Mouse (Mus musculus) heart, postnatal 25 days (tissue): ENCODE results near the gene Tpra1. TPM values are rescaled to one million over a fixed set of nuclear protein-coding genes. Genes with fewer than 3 reads are reported as not detected.

ENCODE experiments used
- DNase-seq: peaks from one replicate; pipeline ENCODE4 v3.0.0; 2022; ENCODE audit warnings: low spot score
- intact Hi-C: fragments of 180-260 bp; cut with DNase I; formaldehyde crosslinking; loops from one replicate; pipeline ENCODE4 v1.15.1; 2025
- total RNA-seq, 2 experiments: library from RNA; stranded (reverse); gene quantifications; 2 replicates each; pipeline ENCODE4 v1.2.3; 2021

Tpra1 gene
- total RNA-seq, 2 experiments from 2014 or later: 36.4 to 37.2 TPM

- DNase-seq: no peak
- intact Hi-C loops: no loop called here
Measured at GRCm38 (mm10) chr6:88886417-88886967, 15.6 kb upstream of the Tpra1 start.

- no peak for DNase-seq
- intact Hi-C loops: no loop called here
Measured at GRCm38 (mm10) chr6:88889410-88890042, 12.5 kb upstream of the Tpra1 start.

GRCm38 (mm10) chr6:88890832-88891231, 11.2 kb upstream of the Tpra1 start:
- DNase-seq: no peak
- intact Hi-C loops: no loop called here

- intact Hi-C loops: loop anchor here (2.0 kb wide), 1 partner anchor 35 kb away; no protein-coding TSS in a partner anchor
- no peak for DNase-seq
Measured at GRCm38 (mm10) chr6:88893559-88893958, 8.5 kb upstream of the Tpra1 start.

GRCm38 (mm10) chr6:88895943-88896342, 6.1 kb upstream of the Tpra1 start:
- intact Hi-C loops: no loop called here
- DNase-seq: no peak

- DNase-seq: no peak
- intact Hi-C loops: no loop called here
Measured at GRCm38 (mm10) chr6:88897246-88897645, 4.8 kb upstream of the Tpra1 start.

- intact Hi-C loops: no loop called here
- DNase-seq: peak; percentile 83
Measured at GRCm38 (mm10) chr6:88898534-88899048, 3.5 kb upstream of the Tpra1 start, which contains the start of gene Mcm2. Mcm2 (minus strand) TSS chr6:88898780.

GRCm38 (mm10) chr6:88899086-88899485, 3.0 kb upstream of the Tpra1 start:
- intact Hi-C loops: no loop called here
- no peak for DNase-seq

GRCm38 (mm10) chr6:88899628-88900027, 2.4 kb upstream of the Tpra1 start:
- intact Hi-C loops: no loop called here
- no peak for DNase-seq

- intact Hi-C loops: no loop called here
- no peak for DNase-seq
Measured at GRCm38 (mm10) chr6:88901471-88901870, 580 bp upstream of the Tpra1 start.

GRCm38 (mm10) chr6:88903708-88904107, 1.7 kb downstream of the Tpra1 start:
- intact Hi-C loops: no loop called here
- DNase-seq: no peak

- DNase-seq: no peak
Measured at GRCm38 (mm10) chr6:88904456-88904974, 2.5 kb downstream of the Tpra1 start.

GRCm38 (mm10) chr6:88905042-88905441, 3.0 kb downstream of the Tpra1 start:
- no peak for DNase-seq
- intact Hi-C loops: no loop called here

More at GRCm38 (mm10) chr6:88904456-88904974, 2.5 kb downstream of the Tpra1 start:
- intact Hi-C loops: no loop called here

- DNase-seq: peak; percentile 33
- intact Hi-C loops: no loop called here
Measured at GRCm38 (mm10) chr6:88906369-88907108, 4.5 kb downstream of the Tpra1 start.

GRCm38 (mm10) chr6:88909151-88909550, 7.1 kb downstream of the Tpra1 start:
- intact Hi-C loops: no loop called here
- DNase-seq: no peak

GRCm38 (mm10) chr6:88913022-88913421, 11.0 kb downstream of the Tpra1 start:
- intact Hi-C loops: no loop called here
- DNase-seq: no peak

- DNase-seq: no peak
- intact Hi-C loops: no loop called here
Measured at GRCm38 (mm10) chr6:88913440-88913839, 11.4 kb downstream of the Tpra1 start.

GRCm38 (mm10) chr6:88914799-88915198, 12.7 kb downstream of the Tpra1 start:
- no peak for DNase-seq
- intact Hi-C loops: no loop called here

- intact Hi-C loops: no loop called here
- no peak for DNase-seq
Measured at GRCm38 (mm10) chr6:88915510-88915909, 13.5 kb downstream of the Tpra1 start.

GRCm38 (mm10) chr6:88916153-88916552, 14.1 kb downstream of the Tpra1 start:
- intact Hi-C loops: no loop called here
- no peak for DNase-seq

- intact Hi-C loops: no loop called here
- no peak for DNase-seq
Measured at GRCm38 (mm10) chr6:88918802-88919201, 16.8 kb downstream of the Tpra1 start.
